Mouse (Mus musculus) midbrain, embryonic 11.5 days (tissue): ENCODE data around the gene Pcgf1. TPM values are rescaled to one million over a fixed set of nuclear protein-coding genes. Genes with fewer than 3 reads are reported as not detected.

Source experiments
- ATAC-seq: fragments of 200-750 bp; cut with Nextera tagmentation; 2 replicates; pipeline ENCODE4 v1.8.0; 2017; ENCODE audit warnings: moderate TSS enrichment, moderate library complexity; ENCODE audit not compliant: low FRiP score
- DNase-seq: peaks from one replicate; pipeline ENCODE4 v3.0.0; 2015; ENCODE audit warnings: low spot score; ENCODE audit errors: missing footprints
- H3K27ac ChIP-seq: fragments of 300-500 bp; sonication (generic); 2 replicates; pipeline ENCODE4 v1.5.1; 2014; ENCODE audit warnings: low read depth, low read length
- H3K27me3 ChIP-seq: fragments of 300-500 bp; sonication (generic); 2 replicates; pipeline ENCODE4 v1.6.1; 2014; ENCODE audit warnings: mild to moderate bottlenecking, low read length, moderate library complexity, mixed read lengths; ENCODE audit not compliant: control insufficient read depth, insufficient read depth
- H3K36me3 ChIP-seq: fragments of 300-500 bp; sonication (generic); 2 replicates; pipeline ENCODE4 v1.6.1; 2014; ENCODE audit warnings: mild to moderate bottlenecking, low read length, moderate library complexity, mixed read lengths; ENCODE audit not compliant: control insufficient read depth, insufficient read depth
- H3K4me1 ChIP-seq: fragments of 300-500 bp; sonication (generic); 2 replicates; pipeline ENCODE4 v1.6.1; 2014; ENCODE audit warnings: low read length; ENCODE audit not compliant: control insufficient read depth, insufficient read depth
- H3K4me2 ChIP-seq: fragments of 300-500 bp; sonication (generic); 2 replicates; pipeline ENCODE4 v1.6.1; 2014; ENCODE audit warnings: mild to moderate bottlenecking, moderate library complexity
- H3K4me3 ChIP-seq: fragments of 300-500 bp; sonication (generic); 2 replicates; pipeline ENCODE4 v1.5.1; 2014; ENCODE audit warnings: low read depth, low read length
- H3K9ac ChIP-seq: fragments of 300-500 bp; sonication (generic); 2 replicates; pipeline ENCODE4 v1.6.1; 2014; ENCODE audit warnings: low read length
- H3K9me3 ChIP-seq: fragments of 300-500 bp; sonication (generic); 2 replicates; pipeline ENCODE4 v1.6.1; 2016; ENCODE audit warnings: low read length; ENCODE audit not compliant: control insufficient read depth
- WGBS: fragments of 180-500 bp; shearing (Covaris S2); extraction: QIAGEN DNeasy Blood & Tissue Kit; methylation state at CpG from one replicate; pipeline ENCODE4 v1.1.7; 2014; 5-methylcytosine and 5-hydroxymethylcytosine counted together
- polyA plus RNA-seq: library from polyadenylated mRNA; unstranded; fragments of >200 nt; fragmentation: Nextera tagmentation; extraction: Ambion mirVana; gene quantifications from 2 replicates; pipeline ENCODE4 v1.2.1, GENCODE M21; 2014

Gene Pcgf1
- polyA plus RNA-seq, 1 experiment from 2014 or later: 35.5 TPM

GRCm38 (mm10) chr6:83054871-83055431 is 22.7 kb upstream of the Pcgf1 start, which contains the start of gene Htra2:
TSS of gene Htra2 (minus strand) at chr6:83055273.
- H3K27me3 ChIP-seq: no peaks in the 10 kb centered on the region
- peak within 1 kb of the TSS; percentile 97 for H3K4me2 ChIP-seq
- H3K4me1 ChIP-seq: peaks cover 21% of the 10 kb centered on the region
- peak within 1 kb of the TSS; percentile 97 for H3K4me3 ChIP-seq
- H3K9me3 ChIP-seq: no peaks in the 10 kb centered on the region
- peaks cover 5% of the 10 kb centered on the region; the same call in 1 of the 2 replicates for H3K36me3 ChIP-seq
- ATAC-seq (peak; percentile 8; the same call in 1 of the 2 replicates), DNase-seq (no peak)
- peak within 1 kb of the TSS; percentile 93 for H3K9ac ChIP-seq
- WGBS: under 1% methylated on average over 49 of the region's 50 CpGs
- H3K27ac ChIP-seq: peak within 1 kb of the TSS; percentile 80

DNA sequence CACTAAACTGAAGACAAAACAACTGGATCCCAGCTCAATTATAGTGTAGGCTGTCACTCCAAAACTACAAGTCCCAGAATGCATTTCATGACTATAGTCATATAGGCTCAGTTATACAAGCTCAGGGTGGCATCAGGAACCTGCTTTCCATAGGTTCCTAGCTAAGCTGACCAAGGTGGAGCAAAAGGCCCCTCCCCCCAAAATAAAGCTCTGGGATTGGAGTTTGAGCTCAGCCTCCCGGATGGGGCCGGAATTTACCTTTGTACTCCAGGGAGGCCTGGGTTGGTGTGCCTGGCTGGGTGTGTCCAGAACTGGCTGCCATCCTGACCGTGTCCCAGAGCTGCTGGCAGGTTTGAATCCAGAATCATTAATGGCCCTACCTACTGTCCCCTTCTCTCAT is 19.9 kb upstream of the Pcgf1 start, which contains the start of gene Dqx1:
Gene Dqx1, plus strand, starts transcription at position 55 of the 400 bp plus-strand sequence.
- ATAC-seq (no peak), DNase-seq (no peak)
- no peaks in the 10 kb centered on the region for H3K9me3 ChIP-seq
- no peak within 1 kb of the TSS for H3K4me2 ChIP-seq
- 0 out of 2 replicates have a peak, but pooled peaks cover 7% of the 10 kb centered on the region for H3K27me3 ChIP-seq
- H3K4me3 ChIP-seq: no peak within 1 kb of the TSS
- H3K9ac ChIP-seq: no peak within 1 kb of the TSS
- peaks cover 5% of the 10 kb centered on the region; the same call in 1 of the 2 replicates for H3K36me3 ChIP-seq
- no peak within 1 kb of the TSS for H3K27ac ChIP-seq
- 53% methylated on average over 3 of the region's 3 CpGs for WGBS
- peaks cover 16% of the 10 kb centered on the region for H3K4me1 ChIP-seq

GRCm38 (mm10) chr6:83058725-83059124 is 18.9 kb upstream of the Pcgf1 start:
- peaks cover 8% of the 10 kb centered on the region for H3K4me1 ChIP-seq
- peaks cover 14% of the 10 kb centered on the region for H3K27me3 ChIP-seq
- 73% methylated on average over 2 of the region's 2 CpGs for WGBS
- no peak overlapping the region for H3K4me2 ChIP-seq
- no peak overlapping the region for H3K4me3 ChIP-seq
- no peak for ATAC-seq
- peaks cover 5% of the 10 kb centered on the region; the same call in 1 of the 2 replicates for H3K36me3 ChIP-seq
- no peak for DNase-seq
- H3K27ac ChIP-seq: no peak overlapping the region
- H3K9ac ChIP-seq: no peak overlapping the region
- no peaks in the 10 kb centered on the region for H3K9me3 ChIP-seq

- DNase-seq (no peak), ATAC-seq (no peak)
- H3K9me3 ChIP-seq: no peaks in the 10 kb centered on the region
- H3K4me3 ChIP-seq: no peak overlapping the region
- 33% methylated on average over 8 of the region's 8 CpGs for whole genome bisulfite sequencing
- peaks cover 84% of the 10 kb centered on the region for H3K27me3 ChIP-seq
- no peaks in the 10 kb centered on the region for H3K36me3 ChIP-seq
- no peak overlapping the region for H3K4me2 ChIP-seq
- no peak overlapping the region for H3K27ac ChIP-seq
- H3K4me1 ChIP-seq: peaks cover 10% of the 10 kb centered on the region; the same call in 1 of the 2 replicates
- no peak overlapping the region for H3K9ac ChIP-seq
Observed at GRCm38 (mm10) chr6:83065995-83066394, 11.7 kb upstream of the Pcgf1 start.

- 21% methylated on average over 6 of the region's 6 CpGs for WGBS
- no peak for ATAC-seq
Observed at GRCm38 (mm10) chr6:83066441-83066840, 11.2 kb upstream of the Pcgf1 start.

GRCm38 (mm10) chr6:83068221-83068620 is 9.4 kb upstream of the Pcgf1 start:
- Histone ChIP-seq H3K36me3 (no peaks in the 10 kb centered on the region), H3K27me3 (peaks cover 96% of the 10 kb centered on the region), H3K4me2 (no peak overlapping the region), H3K4me3 (no peak overlapping the region), H3K9me3 (no peaks in the 10 kb centered on the region), H3K9ac (no peak overlapping the region), H3K27ac (no peak overlapping the region), H3K4me1 (peaks cover 15% of the 10 kb centered on the region)
- WGBS: 2% methylated on average over 8 of the region's 8 CpGs
- ATAC-seq (no peak), DNase-seq (no peak)

More at GRCm38 (mm10) chr6:83066441-83066840, 11.2 kb upstream of the Pcgf1 start:
- Histone ChIP-seq H3K36me3 (no peaks in the 10 kb centered on the region), H3K9ac (no peak overlapping the region), H3K9me3 (no peaks in the 10 kb centered on the region), H3K4me2 (no peak overlapping the region), H3K27me3 (peaks cover 89% of the 10 kb centered on the region), H3K4me3 (no peak overlapping the region), H3K4me1 (peaks cover 14% of the 10 kb centered on the region), H3K27ac (no peak overlapping the region)
- DNase-seq: no peak

GRCm38 (mm10) chr6:83068706-83069487 is 8.8 kb upstream of the Pcgf1 start:
- Histone ChIP-seq H3K27ac (no peak overlapping the region), H3K9me3 (no peaks in the 10 kb centered on the region), H3K4me1 (peaks cover 15% of the 10 kb centered on the region), H3K36me3 (no peaks in the 10 kb centered on the region), H3K27me3 (peaks cover 95% of the 10 kb centered on the region), H3K4me3 (peak overlapping the region; percentile 14; the same call in 1 of the 2 replicates), H3K9ac (no peak overlapping the region), H3K4me2 (peak overlapping the region; percentile 20; the same call in 1 of the 2 replicates)
- DNase-seq (peak; percentile 95), ATAC-seq (no peak)
- under 1% methylated on average over 81 of the region's 81 CpGs for WGBS

GRCm38 (mm10) chr6:83069488-83070246 is 8.0 kb upstream of the Pcgf1 start:
- peak; percentile 94 for DNase-seq
- Histone ChIP-seq H3K4me2 (peak overlapping the region; percentile 12; the same call in 1 of the 2 replicates), H3K27me3 (peaks cover 95% of the 10 kb centered on the region), H3K9ac (no peak overlapping the region), H3K9me3 (no peaks in the 10 kb centered on the region), H3K4me1 (peaks cover 15% of the 10 kb centered on the region), H3K36me3 (no peaks in the 10 kb centered on the region), H3K4me3 (peak overlapping the region; percentile 16), H3K27ac (no peak overlapping the region)
- WGBS: 1% methylated on average over 61 of the region's 69 CpGs
- ATAC-seq: peak; percentile 38; the same call in 1 of the 2 replicates

DNA sequence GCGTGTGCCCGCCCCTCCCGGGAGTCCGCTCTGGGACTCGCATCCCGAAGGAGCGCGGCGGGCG is 7.6 kb upstream of the Pcgf1 start, which contains the start of gene Tlx2:
Gene Tlx2, minus strand, starts transcription at position 47 of the 64 bp plus-strand sequence.
- Histone ChIP-seq H3K4me2 (peak within 1 kb of the TSS; percentile 12), H3K9ac (no peak within 1 kb of the TSS), H3K36me3 (no peaks in the 10 kb centered on the region), H3K27me3 (peaks cover 93% of the 10 kb centered on the region), H3K4me3 (peak within 1 kb of the TSS; percentile 16), H3K27ac (no peak within 1 kb of the TSS), H3K4me1 (peaks cover 15% of the 10 kb centered on the region), H3K9me3 (no peaks in the 10 kb centered on the region)
- ATAC-seq (no peak), DNase-seq (no peak)
- 3% methylated on average over 9 of the region's 10 CpGs for WGBS
